Mouse (Mus musculus) NIH3T3 (cell line): Measurements from ENCODE around the gene Lmbr1l.

Source experiments
- DNase-seq: peaks from one replicate; pipeline ENCODE4 v3.0.0-alpha.2; 2012; ENCODE audit warnings: low read depth

The Lmbr1l gene

GRCm38 (mm10) chr15:98869342-98870178, 48.5 kb downstream of the Lmbr1l start:
- peak; percentile 19 for DNase-seq

DNA sequence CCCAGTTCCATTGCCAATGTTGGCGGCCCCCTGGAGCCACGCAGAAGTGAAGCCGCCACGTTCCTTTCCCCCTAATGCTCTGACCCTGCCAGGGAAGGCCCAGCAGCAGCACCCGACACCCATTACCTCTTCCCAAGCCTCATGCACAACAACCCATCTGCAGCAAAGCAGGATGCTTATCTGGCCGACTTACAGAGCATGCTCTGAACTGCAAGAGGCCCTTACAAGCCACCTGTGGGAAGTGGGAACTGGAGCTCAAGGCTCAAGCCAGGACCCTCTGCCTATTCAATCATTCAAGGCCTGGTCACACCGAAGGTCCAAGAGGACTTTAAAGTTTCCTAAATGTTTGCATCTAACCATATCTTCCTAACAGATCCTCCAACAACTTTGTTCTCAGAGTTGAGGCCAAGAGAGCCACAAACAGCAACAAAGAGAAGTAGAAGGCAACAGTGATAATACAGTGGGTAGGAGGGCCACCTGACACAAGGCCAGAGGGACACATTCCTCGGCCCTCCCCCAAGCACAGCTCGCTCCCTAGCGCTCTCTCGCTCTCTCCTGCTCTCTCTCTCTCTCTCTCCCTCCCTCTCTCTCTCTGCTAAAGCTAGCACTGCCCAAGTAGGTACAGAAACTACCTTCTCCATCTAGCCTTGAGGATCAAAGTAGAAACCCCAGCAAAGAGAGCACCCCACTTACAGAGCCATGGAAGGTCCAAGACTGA, 49.5 kb downstream of the Lmbr1l start:
- DNase-seq: no peak

DNA sequence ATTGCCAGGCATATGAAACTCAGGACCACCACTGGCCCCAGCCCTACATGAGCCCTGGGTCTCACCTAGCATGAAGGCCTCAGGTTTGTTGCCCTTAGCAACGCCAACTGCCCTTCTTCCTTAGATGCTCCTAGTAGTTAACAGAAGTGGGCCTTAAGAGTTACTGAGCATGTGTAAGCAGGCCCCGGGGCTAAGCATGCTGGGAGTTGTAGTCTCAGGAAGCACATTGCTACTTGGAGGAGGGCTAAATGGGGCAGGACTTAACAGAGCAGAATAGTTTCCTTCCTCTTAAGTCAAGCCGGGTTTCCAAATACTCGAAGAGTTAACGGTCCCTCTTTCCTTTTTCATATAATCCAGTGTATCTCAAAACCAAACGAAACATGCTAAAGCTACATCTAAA, 50.7 kb downstream of the Lmbr1l start:
- peak; percentile 66 for DNase-seq

- no peak for DNase-seq
Measured at GRCm38 (mm10) chr15:98866501-98866900, 51.5 kb downstream of the Lmbr1l start.

DNA sequence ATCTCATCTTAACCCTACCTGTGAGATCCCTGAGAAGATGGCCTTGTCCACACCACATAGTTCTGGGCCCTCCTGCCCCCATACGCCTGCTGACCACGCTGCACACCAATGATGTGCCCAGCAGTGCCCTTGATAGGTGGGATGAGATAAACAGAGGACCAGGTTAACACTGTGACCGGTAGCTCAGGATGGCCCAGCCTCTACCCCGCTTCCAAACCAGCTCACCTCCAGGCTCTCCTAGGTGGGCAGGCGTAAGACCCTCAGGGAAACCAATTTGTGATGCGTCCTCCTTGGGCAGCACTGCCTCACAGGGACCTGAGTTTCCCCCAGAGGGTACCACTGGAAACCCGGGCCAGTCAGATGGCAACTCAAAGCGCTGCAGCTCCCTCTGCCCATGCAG, 52.3 kb downstream of the Lmbr1l start:
- no peak for DNase-seq

GRCm38 (mm10) chr15:98864951-98865350, 53.1 kb downstream of the Lmbr1l start:
- DNase-seq: no peak

- DNase-seq: no peak
Measured at GRCm38 (mm10) chr15:98863451-98863958, 54.5 kb downstream of the Lmbr1l start.

GRCm38 (mm10) chr15:98861701-98862410, 56.2 kb downstream of the Lmbr1l start:
- DNase-seq: no peak

- DNase-seq: no peak
Measured at GRCm38 (mm10) chr15:98860921-98861320, 57.1 kb downstream of the Lmbr1l start.

DNA sequence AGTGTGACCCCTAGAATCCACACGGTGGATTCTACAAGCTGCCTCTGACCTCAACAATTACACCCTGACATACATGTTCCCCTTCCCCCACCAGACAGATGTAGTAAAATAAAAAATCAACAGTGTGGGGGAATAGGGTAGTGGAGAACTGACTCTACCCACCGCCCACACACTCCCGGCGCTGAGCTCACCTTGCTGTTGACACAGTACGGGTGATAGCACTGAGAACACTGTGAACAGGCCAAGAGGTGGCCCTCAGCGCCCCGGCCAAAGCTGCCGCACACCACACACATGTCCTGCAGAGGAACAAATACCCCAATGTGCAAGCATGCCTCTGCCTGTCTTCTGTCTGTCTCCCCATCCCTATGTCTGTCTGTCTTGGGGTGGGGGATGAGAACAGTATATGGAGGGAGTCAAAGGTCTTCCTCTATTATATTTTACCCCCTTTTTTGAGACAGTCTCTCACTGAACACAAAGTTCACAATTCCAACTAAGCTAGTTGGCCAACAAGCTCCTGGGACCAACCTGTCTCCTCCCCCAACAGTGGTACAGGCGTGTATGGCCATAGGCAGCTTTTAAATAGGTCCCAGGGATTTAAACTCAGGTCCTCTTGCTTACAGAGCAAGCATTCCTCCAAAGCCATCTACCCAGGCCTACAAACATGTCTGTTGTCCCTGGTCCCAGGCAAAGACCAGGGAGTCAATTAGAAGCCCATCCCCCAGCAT, 58.5 kb downstream of the Lmbr1l start:
- DNase-seq: no peak

DNA sequence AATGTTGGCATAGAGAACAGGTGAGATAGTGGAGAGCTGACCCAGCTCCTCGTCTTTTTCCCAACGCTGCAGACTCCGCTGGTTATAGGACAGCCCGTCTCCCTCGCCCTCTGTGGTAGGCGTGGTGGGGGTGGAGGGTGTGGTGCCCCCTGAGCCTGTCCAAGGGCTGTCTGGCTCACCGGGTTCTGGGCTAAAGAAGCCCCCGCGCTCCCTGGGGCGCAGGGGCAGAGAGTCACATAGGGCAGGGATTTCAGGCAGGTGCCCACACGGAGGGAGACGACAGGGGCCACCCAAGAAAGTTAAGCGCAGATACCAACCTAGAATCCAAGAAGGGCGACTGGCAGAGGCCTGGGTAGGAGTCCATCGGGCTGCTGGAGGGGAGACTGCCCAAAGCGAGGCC, 63.8 kb downstream of the Lmbr1l start:
- no peak for DNase-seq
